Mouse (Mus musculus) CD4-positive, CD25-positive, alpha-beta regulatory T cell, adult 4 months (primary cell): ENCODE results near the gene Gm42421. TPM values are rescaled to one million over a fixed set of nuclear protein-coding genes. Genes with fewer than 3 reads are reported as not detected.

Experiments used
- ATAC-seq: one replicate; pipeline ENCODE4 v1.8.0; 2017
- polyA plus RNA-seq, 2 experiments: library from polyadenylated mRNA; unstranded; fragments of 100-300 nt; shearing (Covaris generic); gene quantifications; one replicate each; pipeline ENCODE4 v1.2.1; 2017

The Gm42421 gene
- polyA plus RNA-seq, 2 experiments from 2014 or later, result 0.82 to 2.3 TPM

DNA sequence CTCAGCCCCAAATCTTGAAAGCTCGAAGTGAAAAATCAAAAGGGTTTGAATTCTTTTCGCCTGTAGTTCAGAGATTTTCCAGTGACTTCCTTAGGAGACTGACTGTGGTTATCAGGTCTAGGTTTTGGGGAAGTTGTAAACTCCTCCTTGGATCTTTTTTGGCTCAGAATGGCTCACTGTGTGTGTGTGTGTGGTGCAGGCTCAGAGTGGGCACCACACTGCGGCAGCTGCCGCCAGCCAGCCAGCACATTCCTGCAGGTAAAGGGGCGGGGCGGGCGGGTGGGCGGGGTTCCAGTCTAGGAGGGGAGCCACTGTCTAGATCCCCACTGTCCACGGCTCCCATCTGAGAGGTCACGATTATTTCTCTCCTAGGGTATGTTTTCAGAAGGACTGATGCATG is 13.6 kb downstream of the Gm42421 start:
- ATAC-seq, result no peak

GRCm38 (mm10) chr5:143943231-143944125 is 15.5 kb downstream of the Gm42421 start:
- no peak for ATAC-seq

DNA sequence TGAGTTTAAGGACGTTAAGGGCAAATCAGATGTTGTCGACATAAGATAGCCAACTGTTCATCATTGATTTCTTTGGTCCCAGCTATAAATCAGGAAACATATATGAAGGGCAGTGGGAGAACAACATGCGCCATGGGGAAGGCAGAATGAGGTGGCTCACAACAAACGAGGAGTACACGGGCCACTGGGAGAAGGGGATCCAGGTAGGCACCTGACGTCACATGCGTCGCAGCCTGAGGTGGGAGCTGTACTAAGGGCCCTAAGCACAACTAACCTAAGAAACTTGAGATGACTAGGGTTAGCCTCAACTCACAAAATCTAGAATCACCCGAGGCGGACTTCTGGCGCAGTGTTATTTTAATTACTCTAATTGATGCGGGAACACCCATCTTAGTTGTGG is 20.4 kb downstream of the Gm42421 start:
- no peak for ATAC-seq

DNA sequence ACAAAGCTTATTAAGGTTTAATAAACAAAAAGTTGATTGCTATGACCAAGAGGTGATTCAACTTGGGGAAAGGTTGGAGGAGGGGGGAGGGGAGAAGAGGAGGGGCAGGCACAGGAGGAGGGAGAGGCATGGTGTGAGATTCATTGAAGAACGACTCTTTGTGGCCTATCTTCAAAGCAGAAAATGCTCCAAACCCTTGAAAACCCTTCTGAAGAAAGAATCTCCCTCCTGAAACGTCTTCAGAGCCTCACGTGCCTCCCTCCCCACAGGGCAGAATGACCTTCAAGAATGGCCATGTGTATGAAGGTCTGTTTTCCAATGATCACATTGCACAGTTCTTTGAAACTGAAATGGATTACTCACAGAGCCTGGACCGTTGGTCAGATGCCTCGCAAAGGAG is 22.0 kb downstream of the Gm42421 start:
- no peak for ATAC-seq

DNA sequence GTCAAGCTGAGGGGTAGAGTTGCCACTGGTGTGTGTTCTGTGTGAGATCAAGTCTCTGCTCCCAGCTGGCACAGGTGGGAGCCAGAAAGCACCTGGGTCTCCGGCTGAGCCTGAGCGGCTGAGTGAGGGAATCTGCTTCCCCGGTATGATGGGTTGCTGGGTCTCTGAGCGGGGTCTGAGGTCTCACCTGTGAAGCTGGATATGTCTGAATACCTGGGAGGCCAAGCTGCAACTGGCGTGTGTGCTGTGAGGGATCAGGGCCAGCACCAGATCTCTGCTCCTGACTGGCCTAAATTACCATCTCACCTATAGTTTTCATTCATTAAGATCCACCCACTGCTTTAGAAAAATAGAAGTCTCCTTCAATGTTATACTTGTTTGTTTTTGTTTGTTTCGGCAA is 29.1 kb downstream of the Gm42421 start:
- no peak for ATAC-seq

- ATAC-seq, result no peak
Measured at GRCm38 (mm10) chr5:143959551-143959950, 31.6 kb downstream of the Gm42421 start.

DNA sequence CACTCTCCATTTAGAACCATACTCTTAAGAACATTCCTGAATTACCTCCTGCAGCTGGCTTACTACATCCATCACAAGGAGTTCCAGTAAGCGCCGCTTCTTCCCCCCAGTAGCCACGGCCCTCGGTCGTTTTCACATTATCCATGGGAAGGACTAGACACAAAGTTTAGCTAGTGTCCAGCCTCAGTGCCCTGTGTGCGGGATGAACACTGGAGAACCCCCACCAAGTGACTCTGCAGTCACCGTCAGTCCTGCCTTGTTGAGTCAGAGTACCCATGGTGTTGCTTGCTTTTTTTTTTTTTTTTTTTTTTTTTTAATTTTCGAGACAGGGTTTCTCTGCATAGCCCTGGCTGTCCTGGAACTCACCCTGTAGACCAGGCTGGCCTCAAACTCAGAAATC is 33.2 kb downstream of the Gm42421 start:
- ATAC-seq, result no peak

- ATAC-seq, result no peak
Measured at GRCm38 (mm10) chr5:143965586-143966345, 37.8 kb downstream of the Gm42421 start.

DNA sequence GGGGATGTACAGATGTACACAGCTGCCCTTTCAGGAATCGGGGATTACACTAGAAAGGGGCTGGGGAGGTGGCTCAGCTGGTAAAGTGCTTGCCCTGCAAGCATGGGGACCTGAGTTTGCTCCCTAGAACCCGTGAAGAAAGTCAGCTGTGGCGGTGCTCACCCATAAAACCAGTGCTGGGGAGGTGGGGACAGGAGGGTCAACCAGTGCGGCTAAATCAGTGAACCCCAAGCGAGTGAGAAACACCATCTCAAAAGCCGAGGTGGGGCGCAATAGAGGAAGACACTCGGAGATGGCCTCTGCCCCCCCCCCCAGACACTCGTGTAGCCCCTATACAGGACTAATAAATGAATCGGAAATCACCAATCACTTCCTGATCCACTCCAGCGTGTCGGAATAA is 38.7 kb downstream of the Gm42421 start:
- no peak for ATAC-seq

- no peak for ATAC-seq
Measured at GRCm38 (mm10) chr5:143972628-143973027, 44.7 kb downstream of the Gm42421 start.

DNA sequence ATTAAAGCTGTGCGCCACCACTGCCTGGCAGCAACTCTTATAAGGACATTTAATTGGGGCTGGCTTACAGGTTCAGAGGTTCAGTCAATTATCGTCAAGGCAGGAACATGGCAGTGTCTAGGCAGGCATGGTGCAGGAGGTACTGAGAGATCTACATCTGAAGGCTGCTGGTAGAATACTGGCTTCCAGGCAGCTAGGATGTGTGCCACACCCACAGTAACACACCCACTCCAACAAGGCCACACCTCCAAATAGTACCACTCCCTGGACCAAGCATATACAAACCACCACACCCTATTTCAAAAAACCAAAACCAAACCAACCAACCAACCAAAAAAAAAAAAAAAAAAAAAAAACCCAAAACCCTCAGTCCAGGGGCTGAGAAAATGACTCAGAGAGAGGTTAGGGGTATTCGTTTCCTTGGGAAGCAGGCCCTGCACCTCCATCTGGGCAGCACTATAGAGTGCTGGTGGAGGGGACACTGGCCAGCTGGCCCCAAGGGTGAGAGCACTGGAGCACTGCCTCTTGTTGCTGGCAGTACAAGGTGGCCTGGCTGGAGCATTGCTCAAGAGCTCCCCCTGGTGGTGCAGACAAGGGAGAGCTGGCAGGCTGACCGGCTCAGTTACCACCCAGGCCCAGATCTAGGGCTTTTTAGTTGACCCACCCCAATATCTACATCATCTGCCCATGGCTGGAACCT is 47.1 kb downstream of the Gm42421 start:
- peak; percentile 57 for ATAC-seq

DNA sequence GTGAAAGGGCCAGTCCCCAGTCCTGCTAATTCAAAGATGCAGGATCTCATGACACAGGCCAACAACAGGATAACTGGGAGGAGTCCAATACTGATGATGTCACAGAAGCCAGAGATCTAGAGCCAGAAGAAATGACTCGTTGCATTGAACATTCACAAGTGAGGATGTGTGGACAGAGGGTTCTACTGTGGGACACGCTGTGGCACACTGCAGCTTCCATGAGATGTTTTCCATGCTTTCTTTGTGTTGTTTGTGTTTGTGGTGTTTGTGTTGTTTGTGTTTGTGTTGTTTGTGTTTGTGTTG is 47.6 kb downstream of the Gm42421 start:
- ATAC-seq, result peak; percentile 65

DNA sequence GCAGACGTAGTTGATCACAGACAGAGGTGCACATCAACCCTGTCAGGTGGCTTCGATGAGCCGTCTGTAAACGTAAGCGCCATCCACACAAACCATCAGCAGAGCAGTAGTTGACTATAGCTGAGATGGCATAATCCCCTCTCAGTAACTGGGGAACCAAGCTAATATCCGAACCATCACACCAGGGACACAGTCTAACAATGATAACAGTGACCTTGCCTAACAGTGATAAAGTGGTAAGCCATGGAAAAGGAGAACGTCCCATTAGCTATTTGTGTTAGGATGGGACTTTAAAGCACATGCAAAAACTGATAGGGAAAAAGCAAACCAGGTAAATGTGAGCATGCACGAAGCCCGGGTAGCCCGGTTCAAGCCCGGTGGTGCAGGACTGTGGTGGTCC is 48.3 kb downstream of the Gm42421 start:
- no peak for ATAC-seq

DNA sequence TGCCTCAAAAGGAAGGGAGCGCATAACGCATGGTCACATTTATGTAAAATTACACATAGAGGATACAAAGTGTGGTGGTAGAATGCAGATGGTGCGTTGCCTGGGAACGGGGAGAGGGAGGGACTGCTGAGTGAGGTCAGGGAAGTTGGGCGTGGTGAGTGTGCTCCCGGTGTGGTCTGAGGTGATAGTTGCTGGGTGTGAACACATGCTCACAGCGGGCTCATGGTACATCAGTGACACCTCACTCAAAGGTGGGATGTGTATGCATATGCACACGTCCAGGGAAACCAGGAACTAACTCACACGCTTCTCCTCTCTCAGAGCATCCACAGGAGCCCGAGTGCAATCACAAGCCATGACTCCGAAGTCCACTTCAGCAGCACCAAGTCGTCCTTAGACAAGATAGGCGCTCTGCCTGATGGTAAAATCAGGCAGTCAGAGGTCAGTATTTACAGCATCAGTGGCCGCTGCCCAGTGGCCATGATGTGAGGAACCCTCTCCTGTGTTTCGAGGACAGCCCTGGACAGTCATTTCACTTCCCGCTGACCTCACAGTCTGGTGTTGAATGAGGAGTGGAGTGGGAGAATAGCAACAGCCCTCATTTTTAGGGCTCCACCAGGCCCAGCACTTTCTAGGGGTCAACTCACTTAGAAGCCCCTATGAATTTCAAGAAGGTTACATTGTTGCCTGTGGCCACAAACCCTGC is 48.9 kb downstream of the Gm42421 start:
- ATAC-seq, result no peak

GRCm38 (mm10) chr5:143980858-143981257 is 52.9 kb downstream of the Gm42421 start:
- ATAC-seq, result no peak

DNA sequence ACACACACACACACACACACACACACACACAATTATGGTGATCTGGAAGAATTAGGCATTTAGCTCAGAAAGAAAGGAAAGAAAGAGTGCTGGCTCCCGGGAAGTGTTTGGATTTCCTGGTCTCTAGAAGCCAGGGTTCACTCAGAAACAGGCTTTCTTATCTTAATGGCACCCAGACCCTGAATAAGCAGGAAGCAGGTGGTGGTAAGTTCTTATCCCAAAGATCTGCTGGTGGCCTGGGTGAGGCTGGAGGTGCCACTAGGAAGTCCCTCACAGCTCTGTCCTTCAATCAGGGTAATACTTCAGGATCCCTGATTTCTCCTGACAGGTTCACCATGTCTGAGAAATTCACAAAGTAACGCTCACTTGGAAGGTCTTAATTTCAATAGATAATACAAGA is 54.4 kb downstream of the Gm42421 start:
- ATAC-seq, result no peak

GRCm38 (mm10) chr5:143985381-143985780 is 57.4 kb downstream of the Gm42421 start:
- no peak for ATAC-seq

Other genes with a start within 250 kb of the Gm42421 start
- gene Usp42, start 195.9 kb upstream of the Gm42421 start, polyA plus RNA-seq, result 10 to 100 TPM; 10.6 to 10.7 TPM
- 10 to 100 TPM; 23.7 to 26.6 TPM for gene Eif2ak1, start 110.4 kb upstream of the Gm42421 start, polyA plus RNA-seq
- gene Ankrd61, start 30.5 kb upstream of the Gm42421 start, polyA plus RNA-seq, result under 1 TPM; 0.73 to 0.94 TPM
- gene Aimp2, start 18.3 kb upstream of the Gm42421 start, polyA plus RNA-seq, result 10 to 100 TPM; 40.8 to 68.8 TPM
- gene Pms2, start 18.2 kb upstream of the Gm42421 start, polyA plus RNA-seq, result 10 to 100 TPM; 45.6 to 56.3 TPM
- under 1 TPM; 0.62 to 0.75 TPM for gene Rsph10b, start 4.9 kb downstream of the Gm42421 start, polyA plus RNA-seq
- 10 to 100 TPM; 36.3 to 36.6 TPM for gene Ccz1, start 86.7 kb downstream of the Gm42421 start, polyA plus RNA-seq
- gene Ocm, start 98.5 kb downstream of the Gm42421 start, polyA plus RNA-seq, result not detected
- 1 to 10 TPM; 3.7 to 3.9 TPM for gene Lmtk2, start 172.3 kb downstream of the Gm42421 start, polyA plus RNA-seq